Mouse (Mus musculus) MEL (cell line): ENCODE results near the gene Orm2. TPM values are rescaled to one million over a fixed set of nuclear protein-coding genes. Genes with fewer than 3 reads are reported as not detected.

Experiments used
- DNase-seq: peaks from one replicate; pipeline ENCODE4 v3.0.0; 2011; ENCODE audit warnings: low read depth, low spot score
- H3K27ac ChIP-seq: 2 replicates; pipeline ENCODE4 v1.5.1; 2012; ENCODE audit warnings: low read depth, mild to moderate bottlenecking, control low read depth, low read length, moderate library complexity; ENCODE audit not compliant: control insufficient read depth
- H3K27me3 ChIP-seq, 2 experiments: fragments of 150-350 bp in 1 of 2; sonication (generic) in 1 of 2; 2 replicates each; pipeline ENCODE4 v1.6.1; 2012; ENCODE audit warnings: low read length in 2 of 2, mild to moderate bottlenecking in 2 of 2, improper control_type of control experiment in 1 of 2, moderate library complexity in 1 of 2; ENCODE audit not compliant: insufficient read depth in 2 of 2, control insufficient read depth in 1 of 2
- H3K36me3 ChIP-seq, 2 experiments: 2 replicates each; pipeline ENCODE4 v1.6.1; 2012 to 2014; ENCODE audit warnings: low read length in 2 of 2, improper control_type of control experiment in 1 of 2, inconsistent platforms in 1 of 2, mild to moderate bottlenecking in 1 of 2; ENCODE audit not compliant: insufficient read depth in 2 of 2, control insufficient read depth in 1 of 2
- H3K4me1 ChIP-seq, 2 experiments: fragments of 150-350 bp in 1 of 2; sonication (generic) in 1 of 2; 2 replicates each; pipeline ENCODE4 v1.6.1; 2012; ENCODE audit warnings: low read length in 2 of 2, improper control_type of control experiment in 1 of 2, mild to moderate bottlenecking in 1 of 2; ENCODE audit not compliant: insufficient read depth in 2 of 2, control insufficient read depth in 1 of 2
- H3K4me3 ChIP-seq, 2 experiments: fragments of 150-350 bp in 1 of 2; sonication (generic) in 1 of 2; 2 replicates each; pipeline ENCODE4 v1.5.1; 2012; ENCODE audit warnings: low read depth in 2 of 2, low read length in 2 of 2, mild to moderate bottlenecking in 2 of 2, moderate library complexity in 2 of 2, control low read depth in 1 of 2, improper control_type of control experiment in 1 of 2; ENCODE audit not compliant: control insufficient read depth in 1 of 2, insufficient read depth in 1 of 2
- H3K79me2 ChIP-seq: 2 replicates; pipeline ENCODE4 v1.6.1; 2012; ENCODE audit warnings: mild to moderate bottlenecking, low read length, moderate library complexity; ENCODE audit not compliant: control insufficient read depth, poor library complexity, insufficient read depth
- H3K9ac ChIP-seq: 2 replicates; pipeline ENCODE4 v1.6.1; 2012; ENCODE audit warnings: low read depth, mild to moderate bottlenecking, control low read depth, low read length, moderate library complexity; ENCODE audit not compliant: control insufficient read depth, poor library complexity, severe bottlenecking
- H3K9me3 ChIP-seq: fragments of 150-350 bp; sonication (generic); replicated peaks from 2 replicates; pipeline ENCODE4 v1.6.1; 2012; ENCODE audit warnings: mild to moderate bottlenecking, low read length, improper control_type of control experiment, moderate library complexity; ENCODE audit not compliant: insufficient read depth
- CHD1 ChIP-seq: IDR thresholded peaks from 2 replicates; pipeline ENCODE4 v1.6.1; 2012; ENCODE audit warnings: low read depth, mild to moderate bottlenecking, inconsistent platforms, low read length, improper control_type of control experiment
- CHD2 ChIP-seq: IDR thresholded peaks from 2 replicates; pipeline ENCODE4 v1.6.1; 2011; ENCODE audit warnings: low read length, improper control_type of control experiment
- CTCF ChIP-seq, 3 experiments: IDR thresholded peaks in 2 of 3; conservative IDR thresholded peaks in 1 of 3; 2 replicates each; pipeline ENCODE4 v1.5.1; 2011 to 2012; ENCODE audit warnings: low read length in 3 of 3, low read depth in 2 of 3, mild to moderate bottlenecking in 2 of 3, improper control_type of control experiment in 1 of 3, inconsistent platforms in 1 of 3, mixed read lengths in 1 of 3, moderate library complexity in 1 of 3; ENCODE audit not compliant: control insufficient read depth in 1 of 3, insufficient read depth in 1 of 3, poor library complexity in 1 of 3, severe bottlenecking in 1 of 3
- EP300 ChIP-seq, 2 experiments: IDR thresholded peaks; 2 replicates each; pipeline ENCODE4 v1.6.1; 2011; ENCODE audit warnings: improper control_type of control experiment in 2 of 2, low read length in 2 of 2, low read depth in 1 of 2, mild to moderate bottlenecking in 1 of 2
- ETS1 ChIP-seq: IDR thresholded peaks from 2 replicates; pipeline ENCODE4 v1.6.1; 2012; ENCODE audit warnings: low read depth, mild to moderate bottlenecking, inconsistent platforms, low read length, improper control_type of control experiment, moderate library complexity
- GABPA ChIP-seq: IDR thresholded peaks from 2 replicates; pipeline ENCODE4 v1.6.1; 2012; ENCODE audit warnings: low read depth, mild to moderate bottlenecking, inconsistent platforms, low read length, improper control_type of control experiment, moderate library complexity
- JUND ChIP-seq: IDR thresholded peaks from 2 replicates; pipeline ENCODE4 v1.6.1; 2011; ENCODE audit warnings: low read depth, mild to moderate bottlenecking, improper control_type of control experiment, low read length
- MAX ChIP-seq: IDR thresholded peaks from 2 replicates; pipeline ENCODE4 v1.6.1; 2011; ENCODE audit warnings: low read length, improper control_type of control experiment
- MAZ ChIP-seq: IDR thresholded peaks from 2 replicates; pipeline ENCODE4 v1.6.1; 2012; ENCODE audit warnings: low read depth, mild to moderate bottlenecking, inconsistent platforms, low read length, improper control_type of control experiment
- MYC ChIP-seq: IDR thresholded peaks from 2 replicates; pipeline ENCODE4 v1.6.1; 2011; ENCODE audit warnings: low read depth, mild to moderate bottlenecking, low read length, improper control_type of control experiment, moderate library complexity
- NRF1 ChIP-seq: IDR thresholded peaks from 2 replicates; pipeline ENCODE4 v1.6.1; 2014; ENCODE audit warnings: low read depth, mild to moderate bottlenecking, inconsistent platforms, low read length, improper control_type of control experiment, moderate library complexity; ENCODE audit not compliant: poor library complexity, insufficient read depth, severe bottlenecking
- POLR2AphosphoS2 ChIP-seq: IDR thresholded peaks from 2 replicates; pipeline ENCODE4 v1.6.1; 2011; ENCODE audit warnings: low read length, improper control_type of control experiment
- SIN3A ChIP-seq: IDR thresholded peaks from 2 replicates; pipeline ENCODE4 v1.6.1; 2012; ENCODE audit warnings: low read length, improper control_type of control experiment, inconsistent platforms
- SMC3 ChIP-seq: IDR thresholded peaks from 2 replicates; pipeline ENCODE4 v1.6.1; 2011; ENCODE audit warnings: low read depth, low read length, improper control_type of control experiment
- TAL1 ChIP-seq: IDR thresholded peaks from 2 replicates; pipeline ENCODE4 v1.6.1; 2012; ENCODE audit warnings: mild to moderate bottlenecking, inconsistent platforms, low read length, moderate library complexity, mixed read lengths
- TBP ChIP-seq: IDR thresholded peaks from 2 replicates; pipeline ENCODE4 v1.8.0; 2011; ENCODE audit warnings: low read depth, low read length, improper control_type of control experiment
- UBTF ChIP-seq: IDR thresholded peaks from 2 replicates; pipeline ENCODE4 v1.6.1; 2012; ENCODE audit warnings: low read depth, mild to moderate bottlenecking, inconsistent platforms, low read length, improper control_type of control experiment, moderate library complexity, borderline replicate concordance; ENCODE audit not compliant: insufficient read depth
- USF1 ChIP-seq: IDR thresholded peaks from 2 replicates; pipeline ENCODE4 v1.6.1; 2014; ENCODE audit warnings: low read depth, mild to moderate bottlenecking, inconsistent platforms, low read length, improper control_type of control experiment, moderate library complexity
- ZC3H11A ChIP-seq: IDR thresholded peaks from 2 replicates; pipeline ENCODE4 v1.6.1; 2012; ENCODE audit warnings: low read depth, mild to moderate bottlenecking, inconsistent platforms, low read length, improper control_type of control experiment
- polyA plus RNA-seq, 2 experiments: library from polyadenylated mRNA; stranded (reverse) in 1 of 2; unstranded in 1 of 2; fragments of >175 nt in 1 of 2; fragments of >200 nt in 1 of 2; gene quantifications; 2 replicates each; pipeline versions ENCODE4 v1.2.1 to v1.2.4; 2012; ENCODE audit warnings: low replicate concordance in 2 of 2, low read depth in 1 of 2; ENCODE audit not compliant: insufficient read length in 2 of 2, insufficient read depth in 1 of 2, missing spikeins in 1 of 2
- total RNA-seq: library from RNA; depleted of rRNA; stranded (reverse); fragments of 300-350 nt; gene quantifications from 2 replicates; pipeline ENCODE4 v1.2.3, GENCODE M21; 2012

Gene Orm2
- total and polyA plus RNA-seq, 3 experiments = not detected

DNA sequence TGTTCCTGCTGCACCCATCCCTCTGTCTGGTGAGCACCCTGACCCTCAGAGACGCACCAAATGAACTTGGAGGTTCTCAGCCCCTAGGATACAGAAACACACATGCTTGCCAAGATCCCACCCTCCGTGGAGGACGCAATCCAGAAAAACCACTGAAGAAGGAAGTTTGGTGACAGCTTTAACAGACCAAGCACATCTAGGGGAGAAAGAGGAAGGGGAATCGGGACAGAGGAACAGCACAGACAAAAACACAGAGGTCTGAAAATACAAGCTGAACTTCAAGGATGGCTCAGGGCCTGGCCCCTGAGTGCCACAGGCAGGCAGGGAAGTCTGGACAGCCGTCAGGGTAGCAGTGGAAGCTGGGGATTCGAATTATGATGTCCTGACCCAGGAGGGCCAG is 39.4 kb downstream of the Orm2 start:
- TF ChIP-seq MAX (peak; percentile 21; the same call in 1 of the 2 replicates), CTCF (IDR thresholded peaks at IDR 0.05 in 2 of 3, conservative IDR thresholded peaks at IDR 0.05 in 1 of 3; ENCODE audit: control insufficient read depth in 1 of 3, insufficient read depth in 1 of 3, low read depth in 2 of 3, low read length in 3 of 3, poor library complexity in 1 of 3, severe bottlenecking in 1 of 3) (no peak), ETS1 (peak; percentile 23; the same call in 1 of the 2 replicates), GABPA (no peak), EP300 (IDR thresholded peaks at IDR 0.05; ENCODE audit: low read depth in 1 of 2, low read length in 2 of 2) (peak; percentile 6 to 11; a peak in 1 of 4 replicates), CHD2 (no peak), TAL1 (no peak), POLR2AphosphoS2 (no peak), CHD1 (no peak), SIN3A (peak; percentile 37; the same call in 1 of the 2 replicates), JUND (no peak), USF1 (no peak), MYC (0 out of 2 replicates have a peak, but pooled peaks have one; percentile 21), TBP (no peak), SMC3 (no peak), ZC3H11A (no peak), MAZ (no peak)
- H3K4me1 ChIP-seq = peaks cover 7 to 71% of the 10 kb centered on the region in 2 experiments; a peak in 3 of 4 replicates
- peaks cover 0 to 46% of the 10 kb centered on the region in 2 experiments; a peak in 2 of 4 replicates for H3K36me3 ChIP-seq
- H3K27me3 ChIP-seq = no peaks in the 10 kb centered on the region
- DNase-seq = peak; percentile 75
- peak overlapping the region in 1 of 2 experiments; percentile 4; a peak in 1 of 4 replicates for H3K4me3 ChIP-seq
- H3K9ac ChIP-seq = peak overlapping the region; percentile 2
- H3K79me2 ChIP-seq = no peaks in the 10 kb centered on the region; the same call in 1 of the 2 replicates
- peak overlapping the region; percentile 67 for H3K27ac ChIP-seq
- H3K9me3 ChIP-seq = no peaks in the 10 kb centered on the region

DNA sequence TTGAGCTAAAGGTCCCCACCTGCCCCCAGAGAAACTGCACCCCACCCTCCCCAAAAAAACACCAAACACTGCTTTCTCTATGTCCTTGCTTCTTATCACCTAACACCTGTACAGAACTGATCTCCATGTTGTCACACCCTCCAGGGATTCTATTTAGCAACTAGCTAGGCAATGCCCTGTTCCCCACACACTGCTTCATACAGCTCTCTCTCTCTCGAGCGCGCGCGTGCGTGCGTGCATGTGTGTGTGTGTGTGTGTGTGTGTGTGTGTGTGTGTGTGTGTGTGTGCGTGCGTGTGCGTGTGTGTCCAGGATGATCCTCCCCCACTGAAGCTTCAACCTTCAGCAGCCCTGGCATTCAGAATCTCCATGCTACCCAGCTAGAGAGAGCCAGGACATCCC is 39.8 kb downstream of the Orm2 start:
- peaks cover 9 to 74% of the 10 kb centered on the region in 2 experiments for H3K4me1 ChIP-seq
- no peak overlapping the region for H3K9ac ChIP-seq
- TF ChIP-seq NRF1 (peak; percentile 46; the same call in 1 of the 2 replicates), UBTF (no peak)
- H3K4me3 ChIP-seq = no peak overlapping the region; a peak in 1 of 4 replicates
- H3K27ac ChIP-seq = peak overlapping the region; percentile 67
- DNase-seq = peak; percentile 49
- H3K36me3 ChIP-seq = peaks cover 0 to 48% of the 10 kb centered on the region in 2 experiments; a peak in 2 of 4 replicates
- no peaks in the 10 kb centered on the region; the same call in 1 of the 2 replicates for H3K79me2 ChIP-seq
- no peaks in the 10 kb centered on the region for H3K27me3 ChIP-seq
- no peaks in the 10 kb centered on the region for H3K9me3 ChIP-seq
